ENCODE assay signal across 8 mouse cellular contexts in the genomic region with DNA sequence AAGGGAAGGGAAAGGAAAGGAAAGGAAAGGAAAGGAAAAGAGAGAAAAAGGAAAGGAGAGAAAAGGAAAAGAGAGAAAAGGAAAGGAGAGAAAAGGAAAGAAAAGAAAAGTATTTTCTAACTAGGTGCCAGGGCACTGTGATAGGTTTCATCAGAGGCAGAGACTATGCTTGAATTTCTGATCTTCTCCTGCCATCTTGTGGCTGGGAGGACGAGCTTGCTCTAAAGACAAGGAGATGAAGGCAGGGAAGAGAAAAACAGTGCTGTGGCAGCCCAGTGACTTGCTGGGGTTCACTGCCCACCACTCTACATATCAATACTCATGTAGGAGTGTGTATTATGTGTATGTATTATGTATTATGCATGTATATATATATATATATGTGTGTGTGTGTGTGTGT. TPM values are rescaled to one million over a fixed set of nuclear protein-coding genes. Genes with fewer than 3 reads are reported as not detected.
DNase-seq lines count a peak whose midpoint lies in the region; ATAC-seq and TF ChIP-seq lines count a peak whose summit lies in the region.

No protein-coding gene starts in this region.

- TF ChIP-seq CTCF in gastrocnemius, adult 2 months (IDR thresholded peaks at IDR 0.05): peak; percentile 73
- TF ChIP-seq CTCF in midbrain, postnatal 0 days (IDR thresholded peaks at IDR 0.05): peak; percentile 93

- no peak overlapping the region for H3K27ac ChIP-seq in gastrocnemius, adult 2 months
- H3K27ac ChIP-seq in midbrain, postnatal 0 days (ENCODE audit: low read depth, low read length): no peak overlapping the region

- H3K4me2 ChIP-seq in midbrain, postnatal 0 days (ENCODE audit: low read depth, low read length, poor library complexity, severe bottlenecking): no peak overlapping the region

- peak; percentile 28 for DNase-seq in gastrocnemius, adult 2 months
- DNase-seq in gastrocnemius, adult 8-10 months (ENCODE audit: low spot score in 2 of 2): no peak
- peak; percentile 34 for DNase-seq in thymus, postnatal 14 days
- DNase-seq in thymus, postnatal 25 days: no peak
- DNase-seq in midbrain, postnatal 0 days (ENCODE audit: low spot score): peak; percentile 80
- DNase-seq in frontal cortex, postnatal 14 days (ENCODE audit: low spot score in 2 of 2): no peak
- no peak for DNase-seq in spleen, adult 18-20 months

- H3K27me3 ChIP-seq in midbrain, postnatal 0 days (ENCODE audit: insufficient read depth, low read length): no peaks in the 10 kb centered on the region

- no peaks in the 10 kb centered on the region for H3K9me3 ChIP-seq in midbrain, postnatal 0 days (ENCODE audit: low read length)

- no peaks in the 10 kb centered on the region for H3K36me3 ChIP-seq in midbrain, postnatal 0 days (ENCODE audit: insufficient read depth, low read length)

- H3K4me3 ChIP-seq in gastrocnemius, adult 2 months: no peak overlapping the region
- no peak overlapping the region for H3K4me3 ChIP-seq in midbrain, postnatal 0 days (ENCODE audit: low read depth, low read length)

- peak; percentile 64; the same call in 1 of the 2 replicates for ATAC-seq in erythroblast, adult 5-6 weeks (replicated peaks; ENCODE audit: low FRiP score, poor library complexity, severe bottlenecking)
- ATAC-seq in midbrain, postnatal 0 days (ENCODE audit: low FRiP score): peak; percentile 57; the same call in 1 of the 2 replicates

- H3K4me1 ChIP-seq in midbrain, postnatal 0 days (ENCODE audit: insufficient read depth, low read length): no peaks in the 10 kb centered on the region

- no peak overlapping the region for H3K9ac ChIP-seq in midbrain, postnatal 0 days (replicated peaks; ENCODE audit: low read length, poor library complexity, severe bottlenecking)

- intact Hi-C loops in gastrocnemius, adult 2 months (cut with DNase I): loop anchor here (2.0 kb wide), 1 partner anchor 464 kb away; no protein-coding TSS in a partner anchor

- WGBS in midbrain, postnatal 0 days: 0% methylated on average over 1 of the region's 1 CpGs

RNA-seq across cellular contexts. Expression of a gene that starts 18.5 kb away (rescaled TPM):
- total RNA-seq in gastrocnemius, adult 2 months (2021): 10 to 100 TPM; 25.7 to 40.5 TPM
- total RNA-seq in gastrocnemius, adult 8-10 months (2022): 10 to 100 TPM; 21.6 to 35.2 (median 25.8) TPM
- total RNA-seq in erythroblast, adult 5-6 weeks (2015; ENCODE audit: low replicate concordance): 160 and 187 TPM in 2 replicates
- 378 and 459 TPM in 2 replicates for total RNA-seq in erythroblast, adult 5-6 weeks (2017; ENCODE audit: low replicate concordance)
- 37.7 and 42.9 TPM in 2 replicates for total RNA-seq in midbrain, postnatal 0 days (2014; rRNA removed)
- polyA plus RNA-seq in midbrain, postnatal 0 days (2015; fragmentation: Nextera tagmentation; extraction: Ambion mirVana): 6.5 and 6.6 TPM in 2 replicates

Comparison
In these comparisons a context has a peak if more than half of its experiments do, and no peak if none do; other contexts are left out.
1. DNase-seq: peak in gastrocnemius, adult 2 months (single experiment), thymus, postnatal 14 days (single experiment) and midbrain, postnatal 0 days (single experiment); none in gastrocnemius, adult 8-10 months (0 of 2), thymus, postnatal 25 days (single experiment), frontal cortex, postnatal 14 days (0 of 2) and spleen, adult 18-20 months (0 of 2).